Mouse (Mus musculus) midbrain, embryonic 14.5 days (tissue): ENCODE data around the gene Lsg1. TPM values are rescaled to one million over a fixed set of nuclear protein-coding genes. Genes with fewer than 3 reads are reported as not detected.

ENCODE experiments used
- ATAC-seq: fragments of 200-750 bp; cut with Nextera tagmentation; 2 replicates; pipeline ENCODE4 v1.8.0; 2017; ENCODE audit warnings: moderate number of reproducible peaks, moderate library complexity; ENCODE audit not compliant: low FRiP score, low TSS enrichment
- DNase-seq: peaks from one replicate; pipeline ENCODE4 v3.0.0-alpha.2; 2015
- H3K27ac ChIP-seq: fragments of 300-500 bp; sonication (generic); replicated peaks from 2 replicates; pipeline ENCODE4 v1.5.1; 2014; ENCODE audit warnings: mild to moderate bottlenecking, low read depth, low read length, moderate library complexity
- H3K27me3 ChIP-seq: fragments of 300-500 bp; sonication (generic); 2 replicates; pipeline ENCODE4 v1.6.1; 2014; ENCODE audit warnings: low read length, control low read depth, mixed read lengths; ENCODE audit not compliant: control insufficient read depth, insufficient read depth
- H3K36me3 ChIP-seq: fragments of 300-500 bp; sonication (generic); 2 replicates; pipeline ENCODE4 v1.6.1; 2014; ENCODE audit warnings: low read length, control low read depth; ENCODE audit not compliant: control insufficient read depth, insufficient read depth
- H3K4me1 ChIP-seq: fragments of 300-500 bp; sonication (generic); 2 replicates; pipeline ENCODE4 v1.6.1; 2014; ENCODE audit warnings: mild to moderate bottlenecking, antibody characterized with exemption, low read length, control low read depth; ENCODE audit not compliant: control insufficient read depth, insufficient read depth
- H3K4me2 ChIP-seq: fragments of 300-500 bp; sonication (generic); 2 replicates; pipeline ENCODE4 v1.6.1; 2014; ENCODE audit warnings: mild to moderate bottlenecking, low read length, moderate library complexity
- H3K4me3 ChIP-seq: fragments of 300-500 bp; sonication (generic); replicated peaks from 2 replicates; pipeline ENCODE4 v1.5.1; 2014; ENCODE audit warnings: low read depth, low read length
- H3K9ac ChIP-seq: fragments of 300-500 bp; sonication (generic); replicated peaks from 2 replicates; pipeline ENCODE4 v1.6.1; 2014; ENCODE audit warnings: mild to moderate bottlenecking, low read length, moderate library complexity
- H3K9me3 ChIP-seq: fragments of 300-500 bp; sonication (generic); 2 replicates; pipeline ENCODE4 v1.6.1; 2016; ENCODE audit warnings: low read length, control low read depth, mixed read lengths; ENCODE audit not compliant: control insufficient read depth
- WGBS: fragments of 180-500 bp; shearing (Covaris S2); extraction: QIAGEN DNeasy Blood & Tissue Kit; methylation state at CpG from one replicate; pipeline ENCODE4 v1.1.7; 2014; 5-methylcytosine and 5-hydroxymethylcytosine counted together
- polyA plus RNA-seq: library from polyadenylated mRNA; unstranded; fragments of >200 nt; fragmentation: Nextera tagmentation; extraction: Ambion mirVana; gene quantifications from 2 replicates; pipeline ENCODE4 v1.2.1, GENCODE M21; 2014

Gene Lsg1
- polyA plus RNA-seq, 1 experiment from 2014 or later, result 55.0 TPM

DNA sequence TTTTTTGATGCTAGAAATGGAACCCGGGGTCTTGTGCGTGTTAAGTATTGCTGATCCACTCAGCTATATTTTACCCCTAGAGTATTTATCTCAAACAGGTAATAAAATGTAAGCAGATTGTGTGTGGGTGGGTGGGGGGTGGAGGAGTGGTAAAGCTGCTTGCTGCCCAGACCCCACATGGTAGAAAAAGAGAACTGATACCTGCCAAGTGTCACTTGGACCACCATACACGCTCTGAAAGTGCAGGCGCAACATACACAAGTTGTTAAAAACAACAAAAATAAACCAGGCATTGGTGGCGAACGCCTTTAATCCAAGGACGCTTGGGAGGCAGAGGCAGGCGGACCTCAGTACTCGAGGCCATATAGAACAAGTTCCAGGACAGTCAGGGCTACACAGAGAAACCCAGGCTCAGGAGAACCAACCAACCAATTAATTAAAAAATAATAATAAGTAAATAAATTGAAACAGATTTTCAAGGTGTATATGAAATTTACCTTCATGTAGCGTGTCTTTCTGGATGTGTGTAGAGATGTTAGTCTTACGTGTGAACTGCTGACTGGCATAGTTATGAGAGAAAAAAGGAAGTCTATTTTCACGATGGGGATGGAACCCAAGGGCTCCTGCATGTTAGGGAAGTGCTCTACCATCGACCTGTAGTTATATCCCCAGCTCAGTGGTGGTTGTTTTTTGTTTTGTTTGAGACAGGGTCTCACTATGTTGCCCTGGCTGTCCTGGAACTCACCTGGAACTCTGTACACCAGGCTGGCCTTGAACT, 75.6 kb downstream of the Lsg1 start:
- Histone ChIP-seq H3K4me3 (peak overlapping the region; percentile 68), H3K9me3 (peaks cover 5% of the 10 kb centered on the region; the same call in 1 of the 2 replicates), H3K4me1 (peaks cover 13% of the 10 kb centered on the region), H3K27ac (peak overlapping the region; percentile 93; the same call in 1 of the 2 replicates), H3K9ac (peak overlapping the region; percentile 75), H3K4me2 (peak overlapping the region; percentile 70), H3K27me3 (no peaks in the 10 kb centered on the region), H3K36me3 (peaks cover 26% of the 10 kb centered on the region)
- no peak for ATAC-seq
- 83% methylated on average over 13 of the region's 13 CpGs for WGBS
- DNase-seq, result no peak

DNA sequence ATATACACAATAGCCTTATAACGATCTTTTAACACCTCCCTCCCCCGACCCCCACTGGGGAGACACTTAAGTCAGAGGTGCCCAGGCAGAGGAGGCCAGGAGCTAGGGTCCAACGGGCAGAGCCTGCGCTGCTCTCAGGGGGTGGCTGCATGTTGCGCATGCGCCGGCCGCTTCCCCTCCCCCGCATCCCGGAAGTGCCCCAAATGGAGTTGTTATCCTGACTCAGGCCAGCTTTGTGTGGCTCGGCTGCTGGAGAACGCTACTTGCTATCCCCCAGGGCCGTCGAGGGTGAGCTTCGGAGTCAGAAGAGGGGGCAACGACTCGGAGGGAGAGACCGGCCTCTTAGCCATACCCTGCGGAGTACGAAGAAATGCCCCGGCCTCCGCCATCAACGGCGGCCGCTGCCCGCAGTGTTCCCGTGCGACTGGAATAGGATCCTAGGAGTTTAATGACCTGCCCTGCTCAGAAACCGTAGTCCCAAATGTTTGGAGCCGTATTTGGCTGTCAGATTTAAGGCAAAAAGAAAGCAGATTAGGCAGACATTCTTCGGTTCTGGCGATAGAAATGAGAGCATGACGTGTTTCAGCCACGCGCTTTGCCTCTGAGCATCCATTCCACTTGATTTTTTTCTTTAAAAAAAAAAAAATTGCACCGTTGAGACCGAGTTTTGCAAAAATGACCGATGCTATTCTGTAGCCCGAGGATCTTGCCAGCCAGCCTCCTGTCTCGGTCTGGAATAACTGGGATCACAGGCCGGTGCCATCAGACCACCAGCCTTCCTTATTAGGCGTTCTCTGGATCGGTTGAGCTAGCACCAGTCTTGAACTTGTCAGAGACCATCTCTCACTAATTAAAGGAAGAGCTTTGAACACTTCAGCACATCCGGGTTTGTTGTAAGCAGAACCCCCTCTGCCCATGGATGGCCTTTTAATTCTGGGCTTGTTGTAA, 76.6 kb downstream of the Lsg1 start:
- peak overlapping the region; percentile 75 for H3K9ac ChIP-seq
- peaks cover 5% of the 10 kb centered on the region; the same call in 1 of the 2 replicates for H3K9me3 ChIP-seq
- peak overlapping the region; percentile 70 for H3K4me2 ChIP-seq
- DNase-seq, result peak; percentile 94
- peaks cover 13% of the 10 kb centered on the region for H3K4me1 ChIP-seq
- no peaks in the 10 kb centered on the region for H3K27me3 ChIP-seq
- H3K4me3 ChIP-seq, result peak overlapping the region; percentile 68
- ATAC-seq, result peak; percentile 90
- H3K36me3 ChIP-seq, result peaks cover 22% of the 10 kb centered on the region
- 4% methylated on average over 44 of the region's 44 CpGs for WGBS
- peak overlapping the region; percentile 93 for H3K27ac ChIP-seq

Other genes with a start within 250 kb of the Lsg1 start
- 8.9 and 10.9 TPM in 2 replicates for gene Atp13a3, start 181.6 kb downstream of the Lsg1 start, polyA plus RNA-seq
- gene Tmem44, start 36.8 kb downstream of the Lsg1 start, polyA plus RNA-seq, result 76.3 and 79.2 TPM in 2 replicates
- gene Fam43a, start 12.1 kb upstream of the Lsg1 start, polyA plus RNA-seq, result 5.1 and 5.9 TPM in 2 replicates